Mouse (Mus musculus) hindbrain, embryonic 12.5 days (tissue): Measurements from ENCODE around the gene Psat1. TPM values are rescaled to one million over a fixed set of nuclear protein-coding genes. Genes with fewer than 3 reads are reported as not detected.

ENCODE experiments used
- ATAC-seq: fragments of 200-750 bp; cut with Nextera tagmentation; 2 replicates; pipeline ENCODE4 v1.8.0; 2017; ENCODE audit warnings: moderate TSS enrichment; ENCODE audit not compliant: low FRiP score
- H3K27ac ChIP-seq: fragments of 300-500 bp; sonication (generic); 2 replicates; pipeline ENCODE4 v1.5.1; 2016; ENCODE audit warnings: mild to moderate bottlenecking
- H3K27me3 ChIP-seq: fragments of 300-500 bp; sonication (generic); 2 replicates; pipeline ENCODE4 v1.6.1; 2016; ENCODE audit warnings: mild to moderate bottlenecking
- H3K36me3 ChIP-seq: fragments of 300-500 bp; sonication (generic); 2 replicates; pipeline ENCODE4 v1.6.1; 2016; ENCODE audit warnings: mild to moderate bottlenecking
- H3K4me1 ChIP-seq: fragments of 300-500 bp; sonication (generic); 2 replicates; pipeline ENCODE4 v1.6.1; 2016
- H3K4me2 ChIP-seq: fragments of 300-500 bp; sonication (generic); replicated peaks from 2 replicates; pipeline ENCODE4 v1.6.1; 2016; ENCODE audit warnings: mild to moderate bottlenecking
- H3K4me3 ChIP-seq: fragments of 300-500 bp; sonication (generic); 2 replicates; pipeline ENCODE4 v1.5.1; 2016; ENCODE audit warnings: mild to moderate bottlenecking
- H3K9ac ChIP-seq: fragments of 300-500 bp; sonication (generic); 2 replicates; pipeline ENCODE4 v1.6.1; 2016; ENCODE audit warnings: mild to moderate bottlenecking, moderate library complexity
- H3K9me3 ChIP-seq: fragments of 300-500 bp; sonication (generic); replicated peaks from 2 replicates; pipeline ENCODE4 v1.6.1; 2016; ENCODE audit warnings: mild to moderate bottlenecking
- WGBS: fragments of 180-500 bp; shearing (Covaris S2); methylation state at CpG from one replicate; pipeline ENCODE4 v1.1.7; 2016; 5-methylcytosine and 5-hydroxymethylcytosine counted together
- polyA plus RNA-seq: library from polyadenylated mRNA; unstranded; fragments of >200 nt; fragmentation: Nextera tagmentation; extraction: Ambion mirVana; gene quantifications from 2 replicates; pipeline ENCODE4 v1.2.1, GENCODE M21; 2016

The Psat1 gene
- polyA plus RNA-seq, 1 experiment from 2014 or later, result 96.0 TPM

- WGBS, result 96% methylated on average over 7 of the region's 7 CpGs
- H3K36me3 ChIP-seq, result peaks cover 37% of the 10 kb centered on the region
- no peak for ATAC-seq
- no peak overlapping the region for H3K27ac ChIP-seq
- H3K9ac ChIP-seq, result no peak overlapping the region
- H3K9me3 ChIP-seq, result no peaks in the 10 kb centered on the region
- no peak overlapping the region for H3K4me3 ChIP-seq
- H3K27me3 ChIP-seq, result no peaks in the 10 kb centered on the region
- H3K4me2 ChIP-seq, result no peak overlapping the region
- peaks cover 12% of the 10 kb centered on the region for H3K4me1 ChIP-seq
Measured at GRCm38 (mm10) chr19:15919336-15919735, 27.8 kb downstream of the Psat1 start.

DNA sequence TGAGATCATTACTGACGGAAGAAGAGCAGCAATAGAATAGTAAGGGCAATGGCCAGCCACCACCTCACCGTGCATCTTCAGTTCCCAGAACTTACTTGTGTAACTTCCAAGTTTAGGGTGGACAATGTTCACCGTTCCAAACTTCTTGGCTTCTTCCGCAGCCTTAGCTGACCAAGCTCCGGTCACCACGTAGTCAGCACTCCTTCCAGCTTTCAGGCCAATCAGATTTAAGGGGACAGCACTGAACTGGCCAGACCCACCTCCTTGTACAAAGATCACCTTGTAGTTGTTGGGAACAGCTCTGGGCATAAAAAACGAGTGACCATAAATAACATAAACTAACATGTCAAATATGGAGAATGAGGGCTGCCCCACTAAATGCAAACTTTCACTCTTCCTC is 29.0 kb downstream of the Psat1 start:
- no peak overlapping the region for H3K4me2 ChIP-seq
- no peak for ATAC-seq

GRCm38 (mm10) chr19:15913249-15913997 is 33.7 kb downstream of the Psat1 start:
- no peak overlapping the region for H3K4me3 ChIP-seq
- no peak overlapping the region for H3K4me2 ChIP-seq
- no peak overlapping the region for H3K27ac ChIP-seq
- peaks cover 62% of the 10 kb centered on the region for H3K36me3 ChIP-seq
- no peaks in the 10 kb centered on the region for H3K4me1 ChIP-seq
- no peaks in the 10 kb centered on the region for H3K27me3 ChIP-seq
- no peak for ATAC-seq
- no peaks in the 10 kb centered on the region for H3K9me3 ChIP-seq
- H3K9ac ChIP-seq, result no peak overlapping the region
- 95% methylated on average over 9 of the region's 9 CpGs for WGBS

More for the DNA sequence above, 29.0 kb downstream of the Psat1 start:
- 97% methylated on average over 7 of the region's 7 CpGs for WGBS
- H3K36me3 ChIP-seq, result peaks cover 49% of the 10 kb centered on the region
- no peaks in the 10 kb centered on the region for H3K27me3 ChIP-seq
- H3K9me3 ChIP-seq, result no peaks in the 10 kb centered on the region
- no peak overlapping the region for H3K9ac ChIP-seq
- peaks cover 2% of the 10 kb centered on the region for H3K4me1 ChIP-seq
- no peak overlapping the region for H3K4me3 ChIP-seq
- no peak overlapping the region for H3K27ac ChIP-seq

- ATAC-seq, result no peak
- peaks cover 61% of the 10 kb centered on the region for H3K36me3 ChIP-seq
- 82% methylated on average over 5 of the region's 5 CpGs for WGBS
Measured at GRCm38 (mm10) chr19:15911441-15911840, 35.7 kb downstream of the Psat1 start.

DNA sequence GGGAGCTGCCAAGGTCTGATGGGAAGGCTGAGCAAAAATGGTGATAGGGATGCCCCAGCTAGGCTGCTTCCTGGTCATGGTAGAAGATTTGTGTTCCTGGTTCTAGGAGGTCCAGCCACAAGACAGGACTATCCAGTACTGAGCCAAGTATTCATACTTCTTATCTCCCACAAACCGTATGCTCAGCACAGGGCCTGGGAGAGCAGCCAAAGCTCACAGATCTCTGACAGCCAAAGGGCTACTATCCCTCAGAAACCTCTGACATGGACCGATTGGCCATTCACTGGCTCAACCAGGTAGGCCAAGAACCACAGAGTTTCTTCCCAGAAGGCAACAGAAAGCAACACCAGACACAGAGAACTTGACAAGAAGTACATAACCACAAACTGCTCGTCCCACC is 36.1 kb downstream of the Psat1 start:
- WGBS, result 98% methylated on average over 3 of the region's 3 CpGs
- Histone ChIP-seq H3K36me3 (peaks cover 58% of the 10 kb centered on the region), H3K4me1 (no peaks in the 10 kb centered on the region), H3K9me3 (no peaks in the 10 kb centered on the region), H3K4me3 (no peak overlapping the region), H3K4me2 (no peak overlapping the region), H3K9ac (no peak overlapping the region), H3K27me3 (no peaks in the 10 kb centered on the region), H3K27ac (no peak overlapping the region)
- ATAC-seq, result no peak

More at GRCm38 (mm10) chr19:15911441-15911840, 35.7 kb downstream of the Psat1 start:
- Histone ChIP-seq H3K4me2 (no peak overlapping the region), H3K9ac (no peak overlapping the region), H3K27me3 (no peaks in the 10 kb centered on the region), H3K9me3 (no peaks in the 10 kb centered on the region), H3K27ac (no peak overlapping the region), H3K4me1 (no peaks in the 10 kb centered on the region), H3K4me3 (no peak overlapping the region)

DNA sequence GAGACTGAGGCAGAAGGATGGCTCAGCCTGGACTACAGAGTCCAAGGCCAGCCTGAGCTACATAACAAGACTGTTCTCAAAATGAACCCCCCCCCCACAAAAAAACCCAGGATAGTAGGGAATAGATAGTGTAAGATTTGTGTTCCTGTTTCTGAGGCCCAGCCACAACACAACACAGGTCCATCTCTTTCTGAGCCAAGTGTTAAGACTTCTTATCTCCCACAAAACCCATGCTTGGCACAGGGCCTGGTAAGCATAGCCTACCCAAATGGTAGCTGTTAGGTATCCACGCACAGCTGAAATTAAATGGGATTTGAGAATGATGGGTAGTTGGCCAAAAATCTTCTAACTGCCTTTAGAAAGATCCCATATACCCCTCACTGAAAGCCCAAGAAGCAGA is 36.6 kb downstream of the Psat1 start:
- Histone ChIP-seq H3K27ac (no peak overlapping the region), H3K9ac (no peak overlapping the region), H3K4me2 (no peak overlapping the region), H3K4me3 (no peak overlapping the region), H3K4me1 (no peaks in the 10 kb centered on the region), H3K36me3 (peaks cover 58% of the 10 kb centered on the region), H3K9me3 (no peaks in the 10 kb centered on the region), H3K27me3 (no peaks in the 10 kb centered on the region)
- 92% methylated on average over 1 of the region's 1 CpGs for WGBS
- ATAC-seq, result no peak

DNA sequence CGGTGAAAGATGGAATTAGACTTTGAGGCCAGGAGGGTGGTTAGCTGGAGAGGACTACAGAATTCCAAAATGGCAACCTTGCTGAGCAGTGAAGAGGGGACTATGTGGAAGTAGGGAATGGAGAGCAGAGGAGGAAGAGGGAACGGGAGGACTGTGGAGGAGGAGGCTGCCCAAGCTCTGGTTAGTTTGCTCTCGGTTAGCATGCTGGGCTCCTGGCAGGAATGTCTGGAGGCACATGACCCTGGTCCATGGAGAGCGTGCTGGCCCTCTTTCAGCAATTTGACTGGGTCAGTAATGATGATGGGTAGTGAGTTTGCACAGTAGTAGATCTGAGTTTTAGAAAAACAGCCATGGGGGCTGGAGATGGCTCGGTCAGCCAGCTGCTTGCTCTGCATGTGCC is 39.1 kb downstream of the Psat1 start:
- H3K4me2 ChIP-seq, result no peak overlapping the region
- H3K9me3 ChIP-seq, result no peaks in the 10 kb centered on the region
- H3K36me3 ChIP-seq, result peaks cover 43% of the 10 kb centered on the region
- H3K9ac ChIP-seq, result no peak overlapping the region
- no peak for ATAC-seq
- no peak overlapping the region for H3K4me3 ChIP-seq
- no peaks in the 10 kb centered on the region for H3K27me3 ChIP-seq
- H3K27ac ChIP-seq, result no peak overlapping the region
- 86% methylated on average over 5 of the region's 5 CpGs for WGBS
- peaks cover 13% of the 10 kb centered on the region for H3K4me1 ChIP-seq

DNA sequence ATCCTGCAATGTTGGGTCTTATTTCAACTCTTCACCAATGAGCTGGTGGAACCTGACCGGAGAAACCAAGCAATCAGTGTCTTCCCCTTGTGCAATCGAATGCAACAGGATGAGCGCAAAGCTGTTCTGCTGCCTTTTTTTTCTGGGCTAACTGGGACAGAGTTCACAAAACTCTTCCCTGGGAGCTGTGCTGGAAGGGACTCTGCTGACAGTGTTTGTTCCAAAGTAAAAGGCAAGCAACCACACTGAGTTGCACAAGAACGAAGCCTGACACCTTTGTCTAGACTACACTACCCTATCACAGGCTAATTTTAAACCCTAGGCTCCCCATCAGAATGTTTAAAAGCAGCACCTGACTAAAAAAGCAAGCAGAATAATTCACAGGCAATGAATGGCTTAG is 42.4 kb downstream of the Psat1 start:
- Histone ChIP-seq H3K4me3 (no peak overlapping the region), H3K4me1 (peaks cover 14% of the 10 kb centered on the region), H3K4me2 (no peak overlapping the region), H3K27me3 (no peaks in the 10 kb centered on the region), H3K36me3 (peaks cover 28% of the 10 kb centered on the region), H3K9me3 (no peaks in the 10 kb centered on the region), H3K27ac (no peak overlapping the region), H3K9ac (no peak overlapping the region)
- WGBS, result 90% methylated on average over 4 of the region's 4 CpGs
- no peak for ATAC-seq

- Histone ChIP-seq H3K27ac (peak overlapping the region; percentile 52), H3K4me1 (peaks cover 14% of the 10 kb centered on the region), H3K36me3 (peaks cover 24% of the 10 kb centered on the region), H3K9me3 (no peaks in the 10 kb centered on the region), H3K9ac (no peak overlapping the region), H3K4me2 (peak overlapping the region; percentile 31), H3K27me3 (no peaks in the 10 kb centered on the region), H3K4me3 (no peak overlapping the region)
- 32% methylated on average over 20 of the region's 20 CpGs for WGBS
- ATAC-seq, result peak; percentile 82
Measured at GRCm38 (mm10) chr19:15903508-15904480, 43.3 kb downstream of the Psat1 start.

GRCm38 (mm10) chr19:15895681-15896080 is 51.5 kb downstream of the Psat1 start:
- ATAC-seq, result no peak
- WGBS, result 91% methylated on average over 3 of the region's 3 CpGs

DNA sequence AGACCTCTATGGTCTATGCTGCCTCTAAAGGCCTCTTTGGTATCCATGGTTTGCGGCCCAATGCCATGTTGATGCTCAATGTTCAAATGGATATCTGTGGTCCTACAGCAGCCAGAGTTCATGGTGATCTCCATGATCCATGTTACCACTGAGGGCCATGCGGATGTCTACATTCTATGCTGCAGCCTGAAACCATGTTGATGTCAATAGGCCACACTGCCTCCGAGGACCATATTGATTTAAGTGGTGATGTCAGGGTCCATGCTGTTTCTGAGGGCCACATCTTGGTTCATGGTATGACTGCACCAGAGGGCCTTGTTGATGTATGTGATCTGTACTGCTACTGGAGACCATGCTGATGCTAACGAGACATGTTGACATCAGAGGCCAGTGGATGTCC is 55.0 kb downstream of the Psat1 start:
- Histone ChIP-seq H3K4me1 (no peaks in the 10 kb centered on the region), H3K9ac (no peak overlapping the region), H3K27ac (no peak overlapping the region), H3K36me3 (no peaks in the 10 kb centered on the region), H3K27me3 (no peaks in the 10 kb centered on the region), H3K9me3 (no peaks in the 10 kb centered on the region), H3K4me2 (no peak overlapping the region), H3K4me3 (no peak overlapping the region)
- ATAC-seq, result no peak
- WGBS, result 95% methylated on average over 4 of the region's 4 CpGs

More at GRCm38 (mm10) chr19:15895681-15896080, 51.5 kb downstream of the Psat1 start:
- H3K4me1 ChIP-seq, result no peaks in the 10 kb centered on the region
- no peaks in the 10 kb centered on the region for H3K27me3 ChIP-seq
- no peak overlapping the region for H3K27ac ChIP-seq
- H3K4me3 ChIP-seq, result no peak overlapping the region
- H3K36me3 ChIP-seq, result no peaks in the 10 kb centered on the region
- no peak overlapping the region for H3K4me2 ChIP-seq
- H3K9ac ChIP-seq, result no peak overlapping the region
- no peaks in the 10 kb centered on the region for H3K9me3 ChIP-seq

- H3K4me2 ChIP-seq, result no peak overlapping the region
- H3K27ac ChIP-seq, result no peak overlapping the region
- ATAC-seq, result no peak
- H3K9ac ChIP-seq, result no peak overlapping the region
- H3K36me3 ChIP-seq, result no peaks in the 10 kb centered on the region
- H3K4me1 ChIP-seq, result no peaks in the 10 kb centered on the region
- no peaks in the 10 kb centered on the region for H3K27me3 ChIP-seq
- no peak overlapping the region for H3K4me3 ChIP-seq
- H3K9me3 ChIP-seq, result no peaks in the 10 kb centered on the region
- 95% methylated on average over 4 of the region's 4 CpGs for WGBS
Measured at GRCm38 (mm10) chr19:15888466-15888865, 58.7 kb downstream of the Psat1 start.
